Mouse (Mus musculus) hindbrain, embryonic 16.5 days (tissue): Measurements from ENCODE around the gene Mrpl49. TPM values are rescaled to one million over a fixed set of nuclear protein-coding genes. Genes with fewer than 3 reads are reported as not detected.

ENCODE experiments used
- ATAC-seq: fragments of 200-750 bp; cut with Nextera tagmentation; 2 replicates; pipeline ENCODE4 v1.8.0; 2017; ENCODE audit warnings: moderate TSS enrichment, moderate library complexity
- H3K27ac ChIP-seq: fragments of 300-500 bp; sonication (generic); 2 replicates; pipeline ENCODE4 v1.5.1; 2014; ENCODE audit warnings: low read depth, mild to moderate bottlenecking, control low read depth, low read length, moderate library complexity
- H3K27me3 ChIP-seq: fragments of 300-500 bp; sonication (generic); replicated peaks from 2 replicates; pipeline ENCODE4 v1.6.1; 2014; ENCODE audit warnings: low read length; ENCODE audit not compliant: control insufficient read depth, insufficient read depth
- H3K36me3 ChIP-seq: fragments of 300-500 bp; sonication (generic); 2 replicates; pipeline ENCODE4 v1.6.1; 2014; ENCODE audit warnings: mild to moderate bottlenecking, low read length, moderate library complexity, mixed read lengths; ENCODE audit not compliant: control insufficient read depth, insufficient read depth
- H3K4me1 ChIP-seq: fragments of 300-500 bp; sonication (generic); 2 replicates; pipeline ENCODE4 v1.6.1; 2014; ENCODE audit warnings: low read depth, low read length; ENCODE audit not compliant: control insufficient read depth, insufficient read depth
- H3K4me2 ChIP-seq: fragments of 300-500 bp; sonication (generic); 2 replicates; pipeline ENCODE4 v1.6.1; 2014; ENCODE audit warnings: mild to moderate bottlenecking, low read length, control low read depth, moderate library complexity
- H3K4me3 ChIP-seq: fragments of 300-500 bp; sonication (generic); 2 replicates; pipeline ENCODE4 v1.5.1; 2014; ENCODE audit warnings: mild to moderate bottlenecking, low read length, control low read depth, moderate library complexity
- H3K9ac ChIP-seq: fragments of 300-500 bp; sonication (generic); 2 replicates; pipeline ENCODE4 v1.6.1; 2014; ENCODE audit warnings: low read depth, mild to moderate bottlenecking, control low read depth, low read length, moderate library complexity
- H3K9me3 ChIP-seq: fragments of 300-500 bp; sonication (generic); 2 replicates; pipeline ENCODE4 v1.6.1; 2014; ENCODE audit warnings: mild to moderate bottlenecking, low read length, moderate library complexity; ENCODE audit not compliant: control insufficient read depth
- WGBS: fragments of 180-500 bp; shearing (Covaris S2); extraction: QIAGEN DNeasy Blood & Tissue Kit; methylation state at CpG from one replicate; pipeline ENCODE4 v1.1.7; 2014; 5-methylcytosine and 5-hydroxymethylcytosine counted together
- polyA plus RNA-seq: library from polyadenylated mRNA; unstranded; fragments of >200 nt; fragmentation: Nextera tagmentation; extraction: Ambion mirVana; gene quantifications from 2 replicates; pipeline ENCODE4 v1.2.1, GENCODE M21; 2015

The Mrpl49 gene
- polyA plus RNA-seq, 1 experiment from 2014 or later, result 68.8 TPM

- ATAC-seq, result no peak
- H3K9ac ChIP-seq, result no peak overlapping the region; the same call in 1 of the 2 replicates
- 91% methylated on average over 5 of the region's 5 CpGs for WGBS
- H3K4me1 ChIP-seq, result peaks cover 39% of the 10 kb centered on the region
- no peak overlapping the region for H3K27ac ChIP-seq
- H3K27me3 ChIP-seq, result no peaks in the 10 kb centered on the region
- peaks cover 10% of the 10 kb centered on the region; the same call in 1 of the 2 replicates for H3K36me3 ChIP-seq
- H3K4me3 ChIP-seq, result no peak overlapping the region; the same call in 1 of the 2 replicates
- H3K9me3 ChIP-seq, result no peaks in the 10 kb centered on the region
- peak overlapping the region; percentile 90 for H3K4me2 ChIP-seq
Observed at GRCm38 (mm10) chr19:6058966-6059365, 1.4 kb upstream of the Mrpl49 start.

GRCm38 (mm10) chr19:6058513-6058912 lies 928 bp upstream of the Mrpl49 start:
- Histone ChIP-seq H3K4me1 (peaks cover 34% of the 10 kb centered on the region), H3K9me3 (no peaks in the 10 kb centered on the region), H3K36me3 (peaks cover 15% of the 10 kb centered on the region), H3K4me3 (peak overlapping the region; percentile 63), H3K4me2 (peak overlapping the region; percentile 90), H3K27me3 (no peaks in the 10 kb centered on the region), H3K27ac (no peak overlapping the region), H3K9ac (peak overlapping the region; percentile 89)
- ATAC-seq, result no peak
- 34% methylated on average over 5 of the region's 5 CpGs for WGBS

- peaks cover 20% of the 10 kb centered on the region for H3K4me1 ChIP-seq
- no peaks in the 10 kb centered on the region for H3K9me3 ChIP-seq
- peak overlapping the region; percentile 85 for H3K9ac ChIP-seq
- H3K4me3 ChIP-seq, result peak overlapping the region; percentile 63
- 47% methylated on average over 4 of the region's 4 CpGs for WGBS
- no peak for ATAC-seq
- H3K36me3 ChIP-seq, result peaks cover 30% of the 10 kb centered on the region
- H3K27me3 ChIP-seq, result no peaks in the 10 kb centered on the region
- peak overlapping the region; percentile 86 for H3K4me2 ChIP-seq
- no peak overlapping the region for H3K27ac ChIP-seq
Observed at GRCm38 (mm10) chr19:6056696-6057095, 889 bp downstream of the Mrpl49 start.

- Histone ChIP-seq H3K27me3 (no peaks in the 10 kb centered on the region), H3K9me3 (no peaks in the 10 kb centered on the region), H3K36me3 (peaks cover 51% of the 10 kb centered on the region), H3K4me3 (no peak overlapping the region), H3K9ac (no peak overlapping the region), H3K4me1 (peaks cover 17% of the 10 kb centered on the region), H3K27ac (no peak overlapping the region), H3K4me2 (no peak overlapping the region)
- ATAC-seq, result no peak
- WGBS, result 94% methylated on average over 5 of the region's 5 CpGs
Observed at GRCm38 (mm10) chr19:6054296-6054695, 3.3 kb downstream of the Mrpl49 start.

GRCm38 (mm10) chr19:6052516-6052915 lies 5.1 kb downstream of the Mrpl49 start:
- Histone ChIP-seq H3K27me3 (no peaks in the 10 kb centered on the region), H3K9me3 (no peaks in the 10 kb centered on the region), H3K4me3 (no peak overlapping the region)

GRCm38 (mm10) chr19:6048681-6049410 lies 8.7 kb downstream of the Mrpl49 start:
- no peak for ATAC-seq
- 87% methylated on average over 11 of the region's 11 CpGs for WGBS

More at GRCm38 (mm10) chr19:6052516-6052915, 5.1 kb downstream of the Mrpl49 start:
- 86% methylated on average over 7 of the region's 7 CpGs for WGBS
- peaks cover 59% of the 10 kb centered on the region for H3K36me3 ChIP-seq
- H3K4me2 ChIP-seq, result no peak overlapping the region
- no peak overlapping the region for H3K27ac ChIP-seq
- H3K4me1 ChIP-seq, result peaks cover 24% of the 10 kb centered on the region
- no peak overlapping the region for H3K9ac ChIP-seq
- ATAC-seq, result no peak

GRCm38 (mm10) chr19:6047899-6048166 lies 9.8 kb downstream of the Mrpl49 start:
- Histone ChIP-seq H3K9ac (peak overlapping the region; percentile 91), H3K4me1 (peaks cover 21% of the 10 kb centered on the region), H3K36me3 (peaks cover 39% of the 10 kb centered on the region), H3K27me3 (no peaks in the 10 kb centered on the region), H3K4me3 (peak overlapping the region; percentile 90), H3K27ac (no peak overlapping the region), H3K9me3 (no peaks in the 10 kb centered on the region), H3K4me2 (peak overlapping the region; percentile 86)
- no peak for ATAC-seq
- 92% methylated on average over 8 of the region's 8 CpGs for WGBS

More at GRCm38 (mm10) chr19:6048681-6049410, 8.7 kb downstream of the Mrpl49 start:
- H3K4me3 ChIP-seq, result no peak overlapping the region
- H3K27me3 ChIP-seq, result no peaks in the 10 kb centered on the region
- no peak overlapping the region for H3K9ac ChIP-seq
- no peak overlapping the region for H3K4me2 ChIP-seq
- no peak overlapping the region for H3K27ac ChIP-seq
- peaks cover 47% of the 10 kb centered on the region for H3K36me3 ChIP-seq
- no peaks in the 10 kb centered on the region for H3K9me3 ChIP-seq
- peaks cover 21% of the 10 kb centered on the region for H3K4me1 ChIP-seq

GRCm38 (mm10) chr19:6047154-6047898 lies 10.3 kb downstream of the Mrpl49 start:
- peak overlapping the region; percentile 90 for H3K4me3 ChIP-seq
- H3K27me3 ChIP-seq, result no peaks in the 10 kb centered on the region
- peak overlapping the region; percentile 86 for H3K4me2 ChIP-seq
- peaks cover 21% of the 10 kb centered on the region for H3K4me1 ChIP-seq
- peak overlapping the region; percentile 91 for H3K9ac ChIP-seq
- peak overlapping the region; percentile 99 for H3K27ac ChIP-seq
- H3K9me3 ChIP-seq, result no peaks in the 10 kb centered on the region
- peaks cover 34% of the 10 kb centered on the region for H3K36me3 ChIP-seq
- peak; percentile 12 for ATAC-seq
- 1% methylated on average over 37 of the region's 44 CpGs for WGBS
